Mouse (Mus musculus) left cerebral cortex, postnatal 25 days (tissue): ENCODE results near the gene B4galt1. TPM values are rescaled to one million over a fixed set of nuclear protein-coding genes. Genes with fewer than 3 reads are reported as not detected.
"Not testable (repeated sequence)": the region's sequence is repeated elsewhere in the genome, so short reads cannot be mapped to it uniquely, and the experiment has no call there.

ENCODE experiments used
- DNase-seq, 2 experiments: peaks; one replicate each; pipeline ENCODE4 v3.0.0; 2022; ENCODE audit warnings: low spot score in 2 of 2, mixed read lengths in 1 of 2
- intact Hi-C: fragments of 180-260 bp; cut with DNase I; formaldehyde crosslinking; loops from one replicate; pipeline ENCODE4 v1.15.1; 2025
- total RNA-seq, 2 experiments: library from RNA; stranded (reverse); gene quantifications; 2 replicates each; pipeline ENCODE4 v1.2.3; 2021

B4galt1 gene
- total RNA-seq, 2 experiments from 2014 or later: 5.2 to 6.5 TPM

DNA sequence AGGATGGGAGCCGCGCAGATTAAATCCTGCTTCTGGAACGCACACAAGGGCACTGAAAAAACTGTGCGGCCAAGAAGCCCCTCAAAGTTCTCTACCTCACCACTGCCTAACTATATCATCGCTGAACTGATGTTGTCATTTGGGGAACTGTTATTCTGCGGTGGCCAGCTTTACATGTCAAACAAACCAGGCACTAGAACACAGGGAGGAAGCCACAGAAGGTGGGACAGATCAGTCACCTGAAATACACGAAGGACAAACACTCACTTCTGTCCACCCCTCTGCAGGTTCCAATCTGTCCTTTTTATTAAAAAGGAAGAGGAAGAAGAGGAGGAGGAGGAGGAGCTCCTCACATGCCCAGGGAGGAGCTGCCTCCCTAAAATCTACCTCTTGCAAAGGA is 29.3 kb downstream of the B4galt1 start:
- DNase-seq: no peak
- intact Hi-C loops: no loop called here

DNA sequence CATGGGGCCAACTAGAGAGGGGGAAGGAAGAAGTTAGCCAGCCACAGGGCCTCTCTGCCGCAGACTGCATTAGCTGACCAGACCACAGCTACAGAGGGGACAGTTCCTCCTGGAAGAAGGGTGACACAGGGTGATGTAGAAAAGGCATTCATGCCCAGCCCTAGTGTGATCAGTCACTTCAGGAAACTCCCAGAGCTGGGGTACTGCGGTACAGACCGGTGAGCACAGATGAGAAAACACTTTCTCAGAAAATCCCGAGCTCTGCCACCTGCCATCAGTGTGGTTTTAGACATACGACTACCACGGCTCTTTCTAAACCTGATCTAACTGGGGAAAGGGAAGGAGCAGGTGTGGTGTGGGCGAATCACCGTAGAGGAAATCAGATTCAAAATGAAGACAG is 30.1 kb downstream of the B4galt1 start:
- intact Hi-C loops: no loop called here
- DNase-seq: peak in 1 of 2 experiments; percentile 27

DNA sequence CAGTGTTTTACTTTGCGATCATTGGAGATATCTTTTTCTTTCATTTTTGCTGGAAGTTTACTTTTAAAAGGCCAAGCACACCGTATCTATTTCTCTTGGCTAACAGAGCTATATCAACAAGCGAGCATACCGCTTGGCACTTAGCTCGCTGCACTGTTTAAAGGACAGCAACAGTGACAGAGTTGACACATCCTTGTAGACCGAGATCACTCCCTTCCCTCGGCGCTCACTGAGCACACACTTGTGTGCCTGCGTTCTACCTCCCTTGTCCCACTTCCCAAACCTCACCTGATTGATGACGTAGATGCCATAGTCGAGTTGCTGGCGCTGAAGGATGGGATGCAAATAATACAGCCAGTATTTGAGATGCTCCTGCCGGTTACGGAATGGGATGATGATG is 30.7 kb downstream of the B4galt1 start:
- intact Hi-C loops: no loop called here
- DNase-seq: no peak

DNA sequence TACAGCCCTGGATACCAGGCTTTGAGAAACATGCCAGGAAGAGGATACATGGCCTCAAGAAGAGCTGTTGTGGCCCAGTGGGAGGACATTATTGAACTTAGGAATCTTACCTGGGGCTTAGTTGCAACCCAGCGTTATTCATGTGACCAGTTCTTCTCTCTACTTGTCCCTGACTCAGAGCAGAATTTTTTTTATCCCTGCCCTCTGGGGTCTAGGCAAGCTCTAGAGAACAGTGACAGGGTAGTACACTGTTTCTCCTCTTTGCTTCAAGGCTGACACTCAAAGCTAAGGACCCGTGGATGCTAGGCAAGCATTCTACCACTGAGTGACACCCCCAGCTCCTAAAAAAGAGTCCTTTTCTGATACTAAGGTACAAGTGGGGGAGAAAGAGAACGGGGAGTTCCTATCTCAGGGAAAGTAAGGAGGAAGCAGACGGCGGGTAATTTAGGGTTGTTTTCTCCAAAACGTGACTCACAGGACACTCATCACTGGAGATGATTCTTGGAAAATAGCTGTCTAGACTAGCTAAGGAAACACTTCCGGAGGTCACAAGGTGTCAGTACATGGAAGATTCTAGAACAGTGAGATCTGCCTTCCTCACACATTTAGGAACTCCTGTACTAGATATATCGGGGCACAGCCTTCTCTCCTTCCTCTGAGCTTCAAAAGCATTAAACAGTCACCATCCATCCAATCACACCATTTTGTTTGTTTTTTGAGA is 32.3 kb downstream of the B4galt1 start:
- no peak for DNase-seq
- intact Hi-C loops: no loop called here

DNA sequence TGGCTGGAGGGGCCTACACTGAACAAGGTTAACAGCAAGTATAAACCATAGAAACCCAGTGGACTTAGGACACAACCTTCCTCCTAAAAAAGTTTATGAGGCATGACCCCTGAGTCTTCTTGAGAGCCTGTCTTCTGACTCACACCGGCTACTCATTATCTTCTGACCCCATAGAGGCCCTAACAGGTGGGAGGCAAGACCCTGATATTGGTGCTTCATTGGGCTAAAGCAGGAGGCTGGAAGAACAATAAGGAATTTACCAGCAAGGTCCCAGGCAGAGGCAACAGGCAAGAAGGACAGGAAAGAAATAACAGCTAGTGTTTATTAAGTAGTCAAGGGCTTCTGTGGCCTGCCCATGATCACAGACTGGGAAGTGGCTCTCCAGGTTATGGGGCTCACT is 32.9 kb downstream of the B4galt1 start:
- DNase-seq: no peak
- intact Hi-C loops: no loop called here

DNA sequence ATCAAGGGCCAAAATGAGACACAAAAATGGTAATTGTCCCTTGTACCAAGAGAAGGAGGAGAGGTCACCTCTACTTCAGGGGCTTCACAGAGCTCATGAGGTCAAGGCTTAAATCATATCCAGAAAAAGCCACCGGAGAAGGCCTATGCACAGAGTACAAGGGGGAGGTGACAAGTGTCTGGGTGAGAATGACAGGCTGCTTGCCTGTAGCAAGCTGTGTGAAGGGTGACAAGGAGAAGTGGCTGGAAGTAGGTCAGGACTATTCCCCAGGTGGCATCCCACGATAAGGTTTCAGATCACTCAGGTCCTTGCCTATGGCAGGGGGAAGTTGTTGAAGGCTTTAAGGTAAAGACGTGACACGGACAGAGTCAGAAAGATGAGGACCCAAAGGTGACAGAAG is 33.8 kb downstream of the B4galt1 start:
- intact Hi-C loops: no loop called here
- DNase-seq: no peak

DNA sequence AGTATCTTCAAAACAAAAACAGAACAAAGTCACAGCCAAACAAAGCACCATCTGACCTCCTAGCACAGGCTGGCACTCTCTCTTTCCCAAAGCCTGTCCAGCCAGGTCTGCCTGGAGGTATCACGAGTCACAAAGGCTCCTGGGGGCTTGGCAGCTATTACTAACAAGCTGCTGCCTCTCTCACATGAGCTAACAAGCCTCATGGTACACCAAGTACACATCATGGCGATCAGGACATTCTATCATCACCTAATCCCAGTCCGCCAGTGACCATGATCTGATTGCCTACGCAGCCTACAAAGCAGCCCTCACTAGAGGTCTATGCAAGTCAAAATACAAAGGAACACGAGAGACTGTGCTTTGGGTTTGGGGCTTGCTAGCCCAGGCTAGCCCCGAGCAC is 34.7 kb downstream of the B4galt1 start:
- intact Hi-C loops: no loop called here
- DNase-seq: no peak

DNA sequence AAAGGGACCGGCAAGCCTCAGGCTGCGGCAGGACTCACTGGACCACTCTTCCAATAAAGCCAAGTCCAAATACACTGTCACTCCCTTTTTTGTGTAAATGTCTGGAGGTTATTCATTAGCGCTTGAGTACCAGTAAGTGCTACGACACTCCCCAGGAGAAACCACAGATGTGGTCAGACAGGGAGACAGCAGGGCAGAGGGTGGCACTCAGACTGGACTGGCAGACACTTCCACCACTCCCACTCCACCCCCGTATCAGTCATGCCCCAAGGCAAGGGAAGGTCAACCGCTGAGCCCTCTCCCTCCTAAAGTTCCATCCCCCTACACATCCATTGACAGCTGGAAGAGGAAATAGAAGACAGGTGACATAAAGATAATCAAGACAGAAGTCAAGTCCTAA is 35.4 kb downstream of the B4galt1 start:
- DNase-seq: no peak
- intact Hi-C loops: no loop called here

DNA sequence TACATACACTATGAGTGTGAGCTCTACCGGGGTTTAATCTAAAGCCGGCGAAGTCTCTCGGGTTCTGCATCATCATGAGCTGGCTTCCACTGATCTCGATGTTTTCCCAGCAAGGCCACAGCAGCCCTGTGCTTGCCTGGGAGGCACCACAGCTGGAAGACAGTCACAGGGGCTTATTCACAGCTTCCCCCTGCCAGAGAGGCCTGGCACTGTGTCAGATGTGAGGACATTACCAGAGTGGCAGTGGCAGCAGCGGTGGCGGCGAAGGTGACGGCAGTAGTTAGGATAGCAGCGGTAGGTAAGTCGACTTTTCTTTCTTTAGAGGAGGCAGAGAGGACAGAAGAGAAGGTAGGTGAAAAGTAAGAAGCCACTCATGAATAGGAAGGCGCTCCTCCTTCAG is 35.9 kb downstream of the B4galt1 start:
- DNase-seq: no peak
- intact Hi-C loops: no loop called here

DNA sequence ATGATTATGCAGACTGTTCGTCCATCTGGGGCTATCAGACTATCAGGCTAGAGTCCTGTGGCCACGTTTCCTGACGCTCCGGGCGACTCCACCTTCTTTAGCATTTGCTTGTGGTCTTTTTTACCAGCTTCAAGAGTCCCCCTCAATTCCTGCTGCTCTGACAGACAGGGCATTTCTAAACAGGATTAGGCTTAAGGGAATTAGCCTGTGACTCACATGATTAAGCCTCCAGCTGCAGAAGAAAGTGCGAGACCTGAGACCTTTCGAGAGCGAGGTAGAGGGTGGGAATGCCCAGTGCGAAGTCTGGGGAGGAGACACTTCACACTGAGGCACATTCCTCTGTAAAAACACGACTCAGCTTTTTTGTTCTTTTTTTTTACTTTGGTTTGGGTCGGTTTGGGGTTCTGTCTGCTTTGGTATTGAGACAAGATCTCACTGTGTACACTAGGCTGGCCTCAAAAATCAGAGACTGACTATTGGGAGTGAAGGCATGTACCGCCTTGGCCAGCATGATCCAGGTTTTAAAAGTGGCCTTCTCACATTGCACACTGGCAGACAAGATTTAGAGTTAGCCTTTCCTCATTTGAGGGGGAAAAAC is 37.9 kb downstream of the B4galt1 start:
- intact Hi-C loops: no loop called here
- DNase-seq: no peak

DNA sequence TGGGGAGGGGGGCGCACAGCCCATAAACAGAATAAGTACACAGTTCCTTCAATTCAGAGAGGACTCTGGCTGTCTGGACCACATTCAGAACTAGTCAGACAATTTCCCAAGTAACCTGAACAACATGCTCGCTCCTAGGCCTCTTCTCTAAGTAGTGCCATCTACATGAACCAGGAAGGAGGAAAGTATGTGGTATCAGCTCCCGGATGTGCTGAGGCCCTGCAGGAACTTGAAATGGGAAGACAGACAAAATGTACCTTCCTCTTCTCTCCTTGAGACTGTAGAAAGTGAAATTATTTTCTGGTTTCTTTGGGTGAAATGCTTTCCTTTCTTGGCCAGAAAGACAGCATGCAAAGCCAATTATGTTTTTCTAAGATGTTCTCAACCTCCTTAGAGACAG is 38.7 kb downstream of the B4galt1 start:
- intact Hi-C loops: no loop called here
- no peak for DNase-seq

DNA sequence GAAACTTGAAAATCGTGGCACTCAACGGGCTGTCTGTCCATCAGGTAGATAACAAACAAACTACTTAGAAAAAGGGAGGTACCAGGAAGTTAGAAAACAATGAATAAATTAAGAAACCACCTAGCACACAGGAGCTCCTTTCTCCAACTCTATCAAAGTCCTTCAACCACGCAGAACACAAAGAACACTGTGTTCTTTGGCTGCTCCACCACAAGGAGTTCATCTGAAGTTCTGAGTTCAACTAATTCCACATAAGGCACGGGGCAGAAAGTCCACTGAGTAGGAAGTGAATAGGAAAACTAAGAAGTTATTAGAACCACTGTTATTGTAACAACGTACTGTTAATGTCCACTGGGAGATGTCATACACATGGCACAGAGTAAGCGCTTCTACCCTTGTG is 39.4 kb downstream of the B4galt1 start:
- intact Hi-C loops: no loop called here

DNA sequence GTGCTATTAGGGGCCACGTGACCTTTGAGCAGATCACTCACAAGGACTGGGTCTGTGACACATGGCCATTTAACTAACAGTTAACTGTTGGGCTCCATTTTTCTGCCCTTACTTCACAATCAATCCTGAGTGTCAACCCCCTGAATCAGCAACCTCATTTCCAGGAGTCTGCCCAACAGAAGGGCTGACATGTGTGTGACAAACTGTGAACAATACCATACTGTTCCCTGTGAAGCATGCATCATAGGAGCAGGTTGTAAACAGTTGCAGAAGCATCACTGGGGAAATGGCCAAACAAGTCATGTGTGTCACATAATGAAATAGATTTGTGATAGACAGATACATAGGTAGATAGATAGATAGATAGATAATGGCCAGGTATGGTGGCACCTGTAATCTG is 40.9 kb downstream of the B4galt1 start:
- intact Hi-C loops: no loop called here
- no peak for DNase-seq

More for the DNA sequence above, 39.4 kb downstream of the B4galt1 start:
- DNase-seq: no peak

DNA sequence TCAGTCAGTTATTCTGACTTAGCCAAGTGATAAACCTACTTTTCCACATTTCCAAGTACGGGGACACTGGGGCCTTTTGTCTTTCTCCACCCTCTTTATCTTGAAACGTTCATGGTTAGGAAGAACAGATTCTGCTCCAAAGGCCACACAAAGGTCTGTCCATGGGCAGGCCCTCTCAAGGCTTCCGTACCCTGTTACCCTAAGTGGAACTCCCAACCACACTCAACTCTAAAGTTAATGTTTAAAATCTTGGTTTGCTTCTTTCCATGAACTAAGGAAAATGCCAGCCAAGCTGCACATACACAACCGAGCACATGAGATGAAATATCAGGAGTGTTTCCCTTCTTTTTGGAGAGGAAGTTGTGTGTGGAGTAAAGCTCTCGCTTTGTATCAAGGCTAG is 43.3 kb downstream of the B4galt1 start:
- intact Hi-C loops: no loop called here
- DNase-seq: no peak

DNA sequence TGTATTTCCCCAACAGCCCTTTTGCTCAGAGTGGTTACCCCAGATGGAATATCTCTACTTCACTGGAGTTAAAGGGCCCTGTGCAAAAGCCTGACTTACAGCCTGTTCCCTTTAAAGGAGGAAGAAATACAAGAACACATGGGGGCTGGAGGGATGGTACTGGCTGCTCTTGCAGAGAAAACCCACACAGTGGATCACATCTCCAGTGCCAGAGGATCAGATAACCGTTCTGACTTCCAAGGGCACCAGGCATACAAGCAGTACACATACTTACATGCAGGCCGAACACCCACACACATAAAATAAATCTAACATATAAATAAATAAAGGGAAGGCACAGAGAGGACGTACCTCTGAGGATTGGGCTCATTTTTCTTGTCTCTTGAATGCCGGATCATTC is 46.4 kb downstream of the B4galt1 start:
- intact Hi-C loops: no loop called here

DNA sequence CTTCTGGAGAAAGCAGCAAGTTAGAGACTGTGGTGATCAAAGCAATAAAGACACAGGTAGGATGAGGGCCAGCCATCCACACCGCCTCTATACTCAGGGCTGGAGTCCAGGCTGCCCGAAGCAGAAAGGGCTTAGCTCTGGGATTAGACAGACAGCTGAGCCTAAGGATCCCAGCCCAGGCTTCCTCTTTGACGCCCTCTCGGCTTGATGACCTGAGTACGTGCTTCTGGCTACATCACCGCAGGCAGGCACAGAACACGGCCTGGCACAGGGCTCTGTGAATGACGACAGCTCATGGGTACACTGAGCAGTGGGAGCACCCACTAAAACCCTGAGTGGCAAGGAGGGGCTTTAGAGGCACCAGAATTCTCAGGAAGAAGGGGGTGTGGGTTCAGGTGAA is 48.4 kb downstream of the B4galt1 start:
- no peak for DNase-seq
- intact Hi-C loops: no loop called here

More for the DNA sequence above, 46.4 kb downstream of the B4galt1 start:
- no peak for DNase-seq

DNA sequence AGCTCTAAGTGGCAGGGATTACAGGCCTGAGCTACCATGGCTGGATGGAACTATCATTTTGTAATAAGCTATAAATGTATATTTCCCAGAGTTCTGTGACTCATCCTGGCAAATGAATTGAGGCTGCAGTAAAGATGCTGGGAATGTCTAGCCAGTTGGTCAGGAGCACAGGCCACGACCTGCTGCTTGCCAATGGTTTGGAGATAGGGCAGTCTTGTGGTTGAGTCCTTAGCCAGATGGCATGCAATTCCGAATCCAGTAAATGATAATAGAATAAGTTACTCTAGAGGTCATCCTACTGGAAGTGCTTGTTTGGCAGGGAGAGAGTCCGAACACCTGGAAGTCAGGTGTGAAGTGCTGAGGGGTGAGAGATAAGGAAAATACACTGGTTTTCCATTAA is 51.0 kb downstream of the B4galt1 start:
- DNase-seq: no peak
- intact Hi-C loops: no loop called here

DNA sequence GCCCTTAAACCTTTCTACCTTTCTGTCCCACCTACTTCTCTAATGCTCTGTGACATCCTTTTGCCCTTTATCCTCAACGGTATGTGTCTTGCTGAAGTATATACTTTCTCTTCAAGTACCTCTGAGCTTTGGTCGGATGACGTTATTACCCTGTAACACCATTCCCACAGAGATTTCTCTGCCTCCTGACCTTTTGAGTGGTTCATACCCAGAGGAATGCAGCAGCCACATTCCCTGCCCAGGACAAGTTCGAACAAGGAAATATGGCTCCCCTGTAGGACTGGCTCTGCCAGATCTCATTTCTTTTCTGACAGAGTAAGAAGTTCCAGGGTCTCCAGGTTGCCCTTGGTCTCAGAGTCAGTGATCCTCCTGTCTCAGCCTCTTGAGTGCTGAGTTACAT is 51.9 kb downstream of the B4galt1 start:
- intact Hi-C loops: no loop called here
- no peak for DNase-seq

DNA sequence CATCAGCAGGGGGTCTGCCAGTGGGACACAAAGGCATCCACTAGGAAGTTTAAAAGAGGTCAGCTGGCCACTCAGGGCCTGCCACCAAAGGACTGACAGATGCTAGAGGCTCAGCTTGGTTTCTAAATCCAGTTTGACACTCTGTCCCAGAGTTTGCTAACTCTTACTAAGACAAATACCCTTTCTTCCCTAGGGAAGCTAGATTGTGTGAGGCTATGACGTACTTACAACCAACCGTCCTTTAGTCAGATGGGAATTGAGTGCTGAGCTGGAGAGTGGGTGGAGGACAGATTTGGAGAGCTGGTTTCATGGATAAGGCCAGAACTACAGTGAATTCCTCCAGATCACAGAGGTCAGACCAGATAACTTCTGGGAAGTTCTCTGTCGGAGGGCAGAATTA is 52.9 kb downstream of the B4galt1 start:
- intact Hi-C loops: no loop called here

DNA sequence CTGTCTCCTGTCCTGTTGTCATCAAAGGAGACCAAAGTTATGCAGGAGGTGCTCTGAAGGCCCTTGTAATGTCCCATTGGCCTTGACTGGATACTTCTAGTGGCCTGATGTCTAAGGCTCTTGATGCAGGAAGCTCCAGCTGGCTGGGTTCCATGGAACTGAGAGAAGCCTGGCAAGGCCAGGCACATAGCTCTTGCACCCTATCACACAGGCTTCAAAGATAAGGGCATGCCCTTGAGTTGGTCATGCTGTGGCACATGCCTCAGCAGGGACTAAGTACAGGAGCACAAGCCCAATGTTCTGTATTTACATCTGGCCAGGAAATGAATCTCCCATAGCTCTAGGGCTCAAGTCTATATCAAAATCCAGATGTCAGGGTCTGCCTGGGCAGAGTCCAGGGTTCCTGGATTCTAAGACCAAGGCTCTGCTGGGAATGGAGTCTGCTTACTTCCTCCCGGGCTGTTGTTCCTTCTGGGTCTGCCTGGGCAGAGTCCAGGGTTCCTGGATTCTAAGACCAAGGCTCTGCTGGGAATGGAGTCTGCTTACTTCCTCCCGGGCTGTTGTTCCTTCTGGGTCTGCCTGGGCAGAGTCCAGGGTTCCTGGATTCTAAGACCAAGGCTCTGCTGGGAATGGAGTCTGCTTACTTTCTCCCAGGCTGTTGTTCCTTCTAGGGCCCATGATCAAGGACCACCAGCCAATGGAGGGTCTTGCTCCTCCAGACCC is 54.8 kb downstream of the B4galt1 start:
- intact Hi-C loops: not testable (repeated sequence)

More for the DNA sequence above, 52.9 kb downstream of the B4galt1 start:
- no peak for DNase-seq

DNA sequence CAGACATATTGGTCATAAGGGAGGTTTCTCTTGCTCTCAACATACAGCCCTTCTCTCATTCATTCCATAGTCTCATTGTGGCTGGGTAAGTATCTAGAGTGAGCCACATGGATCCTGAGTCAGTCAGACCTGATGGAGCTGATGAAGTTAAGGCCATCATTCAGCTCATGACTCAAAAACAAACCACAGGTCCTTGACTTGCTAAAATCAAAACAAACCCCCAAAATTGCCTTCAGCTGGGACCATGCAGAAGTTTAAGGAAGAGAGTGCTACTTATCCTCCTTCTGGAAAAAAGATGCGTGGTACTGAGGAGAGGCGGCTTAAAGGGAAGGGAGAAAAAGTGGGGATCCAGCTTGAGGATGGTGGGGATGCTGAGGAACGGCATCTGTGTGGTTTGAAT is 58.0 kb downstream of the B4galt1 start:
- DNase-seq: no peak
- intact Hi-C loops: no loop called here

More for the DNA sequence above, 54.8 kb downstream of the B4galt1 start:
- not testable (repeated sequence) for DNase-seq
